Mouse (Mus musculus) limb, embryonic 11.5 days (tissue): ENCODE results near the gene Ifna1. TPM values are rescaled to one million over a fixed set of nuclear protein-coding genes. Genes with fewer than 3 reads are reported as not detected.
"Not testable (repeated sequence)": the region's sequence is repeated elsewhere in the genome, so short reads cannot be mapped to it uniquely, and the experiment has no call there.

Experiments
- ATAC-seq: fragments of 200-750 bp; cut with Nextera tagmentation; 2 replicates; pipeline ENCODE4 v1.8.0; 2017; ENCODE audit warnings: low read depth; ENCODE audit not compliant: insufficient number of reproducible peaks, low FRiP score, low TSS enrichment
- DNase-seq: peaks from one replicate; pipeline ENCODE4 v3.0.0-alpha.2; 2015; ENCODE audit warnings: low spot score
- H3K27ac ChIP-seq: fragments of 300-500 bp; sonication (generic); replicated peaks from 2 replicates; pipeline ENCODE4 v1.5.1; 2014; ENCODE audit warnings: low read depth, mild to moderate bottlenecking, low read length
- H3K27me3 ChIP-seq: fragments of 300-500 bp; sonication (generic); 2 replicates; pipeline ENCODE4 v1.6.1; 2014; ENCODE audit warnings: mild to moderate bottlenecking, low read length, mixed read lengths; ENCODE audit not compliant: control insufficient read depth, insufficient read depth
- H3K36me3 ChIP-seq: fragments of 300-500 bp; sonication (generic); 2 replicates; pipeline ENCODE4 v1.6.1; 2014; ENCODE audit warnings: mild to moderate bottlenecking, low read length, moderate library complexity, mixed read lengths; ENCODE audit not compliant: control insufficient read depth, insufficient read depth
- H3K4me1 ChIP-seq: fragments of 300-500 bp; sonication (generic); 2 replicates; pipeline ENCODE4 v1.6.1; 2014; ENCODE audit warnings: low read length, mixed read lengths; ENCODE audit not compliant: control insufficient read depth, insufficient read depth
- H3K4me2 ChIP-seq: fragments of 300-500 bp; sonication (generic); 2 replicates; pipeline ENCODE4 v1.6.1; 2014; ENCODE audit warnings: low read depth, mild to moderate bottlenecking, moderate library complexity; ENCODE audit not compliant: severe bottlenecking
- H3K4me3 ChIP-seq: fragments of 300-500 bp; sonication (generic); 2 replicates; pipeline ENCODE4 v1.5.1; 2014; ENCODE audit warnings: low read depth, low read length
- H3K9ac ChIP-seq: fragments of 300-500 bp; sonication (generic); 2 replicates; pipeline ENCODE4 v1.6.1; 2014; ENCODE audit warnings: mild to moderate bottlenecking, low read length
- H3K9me3 ChIP-seq: fragments of 300-500 bp; sonication (generic); 2 replicates; pipeline ENCODE4 v1.6.1; 2016; ENCODE audit warnings: low read length; ENCODE audit not compliant: control insufficient read depth
- WGBS: fragments of 180-500 bp; shearing (Covaris S2); extraction: QIAGEN DNeasy Blood & Tissue Kit; methylation state at CpG from one replicate; pipeline ENCODE4 v1.1.7; 2014; 5-methylcytosine and 5-hydroxymethylcytosine counted together
- polyA plus RNA-seq: library from polyadenylated mRNA; unstranded; fragments of >200 nt; fragmentation: Nextera tagmentation; extraction: Ambion mirVana; gene quantifications from 2 replicates; pipeline ENCODE4 v1.2.1, GENCODE M21; 2014

Gene Ifna1
- polyA plus RNA-seq, 1 experiment from 2014 or later = not detected

GRCm38 (mm10) chr4:88835225-88835624 is 14.7 kb upstream of the Ifna1 start, which contains the start of gene Ifna5:
Gene Ifna5 (plus strand): TSS chr4:88835525.
- not testable (repeated sequence) for H3K9ac ChIP-seq, H3K4me2 ChIP-seq, ATAC-seq, H3K27ac ChIP-seq, H3K4me3 ChIP-seq, H3K27me3 ChIP-seq, DNase-seq, H3K36me3 ChIP-seq, H3K9me3 ChIP-seq, H3K4me1 ChIP-seq
- WGBS = 80% methylated on average over 1 of the region's 1 CpGs

GRCm38 (mm10) chr4:88838828-88839227 is 11.1 kb upstream of the Ifna1 start:
- ATAC-seq = no peak
- no peak for DNase-seq
- no peaks in the 10 kb centered on the region for H3K9me3 ChIP-seq
- H3K4me1 ChIP-seq = no peaks in the 10 kb centered on the region
- WGBS = 53% methylated on average over 3 of the region's 3 CpGs
- no peaks in the 10 kb centered on the region for H3K27me3 ChIP-seq
- no peak overlapping the region for H3K9ac ChIP-seq
- H3K4me3 ChIP-seq = no peak overlapping the region
- no peak overlapping the region for H3K4me2 ChIP-seq
- no peaks in the 10 kb centered on the region for H3K36me3 ChIP-seq
- no peak overlapping the region for H3K27ac ChIP-seq

- Histone ChIP-seq H3K36me3 (no peaks in the 10 kb centered on the region), H3K9ac (no peak overlapping the region), H3K4me3 (no peak overlapping the region), H3K27me3 (no peaks in the 10 kb centered on the region), H3K27ac (no peak overlapping the region), H3K9me3 (no peaks in the 10 kb centered on the region), H3K4me1 (no peaks in the 10 kb centered on the region), H3K4me2 (no peak overlapping the region)
- 82% methylated on average over 3 of the region's 3 CpGs for WGBS
- DNase-seq (no peak), ATAC-seq (no peak)
Observed at GRCm38 (mm10) chr4:88840058-88840457, 9.8 kb upstream of the Ifna1 start.

- Histone ChIP-seq H3K27me3 (no peaks in the 10 kb centered on the region), H3K27ac (no peak within 1 kb of the TSS), H3K36me3 (no peaks in the 10 kb centered on the region), H3K4me1 (no peaks in the 10 kb centered on the region), H3K4me3 (no peak within 1 kb of the TSS), H3K4me2 (no peak within 1 kb of the TSS), H3K9me3 (no peaks in the 10 kb centered on the region), H3K9ac (no peak within 1 kb of the TSS)
- ATAC-seq (no peak), DNase-seq (no peak)
- 64% methylated on average over 2 of the region's 2 CpGs for WGBS
Observed at GRCm38 (mm10) chr4:88841438-88841911, 8.4 kb upstream of the Ifna1 start, which contains the start of gene Ifna4. Gene Ifna4 (plus strand): TSS chr4:88841861.

- ATAC-seq = no peak
- H3K36me3 ChIP-seq = no peaks in the 10 kb centered on the region
- no peak overlapping the region for H3K27ac ChIP-seq
- DNase-seq = no peak
- H3K27me3 ChIP-seq = no peaks in the 10 kb centered on the region
- H3K9ac ChIP-seq = no peak overlapping the region
- no peaks in the 10 kb centered on the region for H3K4me1 ChIP-seq
- no peak overlapping the region for H3K4me2 ChIP-seq
- WGBS = 70% methylated on average over 2 of the region's 2 CpGs
- no peak overlapping the region for H3K4me3 ChIP-seq
- H3K9me3 ChIP-seq = no peaks in the 10 kb centered on the region
Observed at GRCm38 (mm10) chr4:88845334-88845733, 4.6 kb upstream of the Ifna1 start.

GRCm38 (mm10) chr4:88851026-88851763 is 1.3 kb downstream of the Ifna1 start:
- H3K9ac ChIP-seq = no peak overlapping the region
- H3K4me1 ChIP-seq = no peaks in the 10 kb centered on the region
- WGBS = 84% methylated on average over 4 of the region's 4 CpGs
- H3K4me3 ChIP-seq = no peak overlapping the region
- no peaks in the 10 kb centered on the region for H3K9me3 ChIP-seq
- no peak overlapping the region for H3K4me2 ChIP-seq
- H3K27me3 ChIP-seq = no peaks in the 10 kb centered on the region
- H3K36me3 ChIP-seq = no peaks in the 10 kb centered on the region
- no peak for DNase-seq
- ATAC-seq = no peak
- H3K27ac ChIP-seq = no peak overlapping the region

GRCm38 (mm10) chr4:88859214-88859613 is 9.3 kb downstream of the Ifna1 start:
- no peak for ATAC-seq
- no peaks in the 10 kb centered on the region for H3K9me3 ChIP-seq
- H3K27me3 ChIP-seq = no peaks in the 10 kb centered on the region
- no peaks in the 10 kb centered on the region for H3K4me1 ChIP-seq
- H3K9ac ChIP-seq = no peak overlapping the region
- H3K36me3 ChIP-seq = no peaks in the 10 kb centered on the region
- no peak overlapping the region for H3K4me2 ChIP-seq
- H3K4me3 ChIP-seq = no peak overlapping the region
- DNase-seq = no peak
- no peak overlapping the region for H3K27ac ChIP-seq

GRCm38 (mm10) chr4:88863309-88863708 is 13.4 kb downstream of the Ifna1 start:
- no peak overlapping the region for H3K4me3 ChIP-seq
- H3K9me3 ChIP-seq = no peaks in the 10 kb centered on the region
- no peak for DNase-seq
- H3K4me2 ChIP-seq = no peak overlapping the region
- ATAC-seq = no peak
- H3K27me3 ChIP-seq = peaks cover 2% of the 10 kb centered on the region; the same call in 1 of the 2 replicates
- WGBS = 9% methylated on average over 7 of the region's 7 CpGs
- H3K4me1 ChIP-seq = peaks cover 3% of the 10 kb centered on the region; the same call in 1 of the 2 replicates
- no peak overlapping the region for H3K27ac ChIP-seq
- no peaks in the 10 kb centered on the region for H3K36me3 ChIP-seq
- no peak overlapping the region for H3K9ac ChIP-seq
